Mouse (Mus musculus) large intestine, adult 2 months (tissue): ENCODE measurements around the gene Olfr124. TPM values are rescaled to one million over a fixed set of nuclear protein-coding genes. Genes with fewer than 3 reads are reported as not detected.

Source experiments
- DNase-seq: peaks from one replicate; pipeline ENCODE4 v3.0.0-alpha.2; 2012; ENCODE audit warnings: low read depth, low spot score
- WGBS: fragments of 180-500 bp; shearing (Covaris S2); methylation state at CpG from one replicate; pipeline ENCODE4 v1.1.7; 2018; 5-methylcytosine and 5-hydroxymethylcytosine counted together
- polyA plus RNA-seq: library from polyadenylated mRNA; depleted of rRNA; stranded (reverse); fragments of >200 nt; gene quantifications from 2 replicates; pipeline ENCODE4 v1.2.3, GENCODE M21; 2012; rRNA removed

Gene Olfr124
- polyA plus RNA-seq = not detected in 2 replicates

DNA sequence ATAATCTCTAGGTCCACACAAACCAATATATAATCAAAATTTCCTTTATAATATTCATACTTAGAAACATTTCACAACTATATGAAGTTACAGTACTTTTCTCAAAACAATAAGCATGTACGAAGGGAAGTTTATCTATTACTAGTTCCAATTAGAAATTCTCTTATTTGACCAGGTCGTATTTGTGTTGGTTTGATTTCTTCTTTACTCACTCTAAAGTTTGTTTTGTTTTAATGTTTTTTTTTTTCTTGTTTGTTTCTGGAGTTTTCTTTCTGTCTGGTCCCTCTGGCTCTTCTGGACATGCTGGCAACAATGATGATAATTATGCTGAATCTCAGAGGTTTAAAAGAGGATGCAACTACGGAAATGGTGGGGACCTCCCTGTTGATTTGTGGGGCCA, at the start of gene Olfr124:
Gene Olfr124, plus strand, starts transcription at position 301 of the 400 bp plus-strand sequence.
- 73% methylated on average over 3 of the region's 3 CpGs for WGBS
- DNase-seq = no peak

DNA sequence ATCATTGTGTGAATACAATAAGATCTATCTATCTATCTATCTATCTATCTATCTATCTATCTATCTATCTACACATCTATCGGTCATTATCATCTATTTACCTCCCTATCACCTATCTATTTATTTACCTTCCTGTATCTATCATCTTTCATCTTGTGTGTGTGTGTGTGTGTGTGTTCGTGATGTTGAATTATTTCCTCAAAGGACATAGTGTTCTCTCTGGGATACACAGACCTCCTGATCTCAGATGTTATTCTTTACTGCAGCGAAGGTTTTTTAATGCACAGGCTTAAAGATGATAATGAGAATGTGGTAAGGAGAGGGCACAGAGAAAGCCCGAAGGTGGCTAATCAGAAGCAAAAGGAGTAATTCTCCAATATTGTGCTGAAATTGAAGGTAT, 31.4 kb upstream of the Olfr124 start, which contains the start of gene Olfr122:
Gene Olfr122, plus strand, starts transcription at position 301 of the 400 bp plus-strand sequence.
- DNase-seq = no peak
- WGBS = 82% methylated on average over 4 of the region's 4 CpGs

DNA sequence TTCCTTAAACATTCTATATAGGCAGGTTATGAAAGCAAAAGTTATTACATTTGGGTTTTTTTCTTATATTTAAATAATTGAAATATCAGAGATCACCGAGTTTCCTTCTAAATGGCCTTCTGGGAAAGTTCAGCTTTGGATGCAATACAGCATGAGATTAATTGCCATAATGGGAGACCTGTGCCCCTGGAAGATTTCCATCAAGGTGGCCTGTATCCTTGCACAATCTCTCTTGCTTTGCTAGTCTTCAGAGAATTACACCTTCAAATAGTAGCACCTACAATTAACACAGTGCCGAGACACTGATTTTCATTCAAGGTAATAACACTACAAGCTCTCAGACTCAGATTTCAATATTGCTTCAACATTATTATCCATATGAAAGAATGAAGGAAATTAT, 6.5 kb upstream of the Olfr124 start, which contains the start of gene Olfr123:
Gene Olfr123, plus strand, starts transcription at position 301 of the 400 bp plus-strand sequence.
- WGBS = 86% methylated on average over 2 of the region's 2 CpGs

DNA sequence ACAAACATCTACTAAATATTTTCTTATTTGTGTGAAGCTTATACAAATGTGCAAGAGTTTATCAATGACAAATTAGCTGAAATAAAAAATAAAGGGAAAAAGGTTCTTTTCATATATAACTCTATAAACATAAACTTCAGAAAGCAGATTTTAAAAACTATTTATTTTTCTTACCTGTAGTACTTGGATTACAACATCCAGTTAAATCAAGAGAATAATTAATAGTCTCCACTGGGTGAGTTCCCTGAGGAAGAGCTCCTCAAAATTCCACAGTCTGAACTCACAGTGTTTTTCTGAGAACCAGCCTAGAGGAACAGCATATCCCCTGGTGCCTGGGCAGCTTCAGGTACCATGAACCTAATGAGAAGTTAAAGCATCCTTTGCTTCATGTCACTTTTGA, 33.0 kb downstream of the Olfr124 start, which contains the start of gene Olfr125:
Gene Olfr125, plus strand, starts transcription at position 301 of the 400 bp plus-strand sequence.
- no peak for DNase-seq

More for the DNA sequence above, 6.5 kb upstream of the Olfr124 start, which contains the start of gene Olfr123:
- no peak for DNase-seq

DNA sequence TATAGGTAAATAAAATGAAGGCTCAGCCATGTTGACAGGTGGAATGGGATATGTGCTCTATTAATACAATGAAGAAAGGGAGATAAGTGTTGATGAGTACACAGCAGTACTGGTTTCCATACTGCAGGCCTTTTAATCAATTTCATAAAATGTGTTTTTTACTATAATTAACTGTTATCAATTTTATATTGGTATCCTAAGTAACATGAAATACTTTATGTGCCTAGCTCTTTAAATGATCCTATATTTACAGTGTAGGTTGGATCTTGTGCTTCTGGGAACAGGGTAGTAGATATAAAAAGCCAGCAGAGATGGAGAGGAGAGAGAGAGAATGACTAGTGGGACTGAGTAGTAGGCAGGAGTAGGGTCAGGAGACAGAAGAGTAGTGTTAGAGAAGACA, 47.5 kb downstream of the Olfr124 start, which contains the start of gene Olfr126:
Gene Olfr126, plus strand, starts transcription at position 301 of the 400 bp plus-strand sequence.
- no peak for DNase-seq

Other genes starting within 250 kb of the Olfr124 start
- gene Olfr112, start 230.4 kb upstream of the Olfr124 start, polyA plus RNA-seq = not detected in 2 replicates
- not detected in 2 replicates for gene Olfr113, start 222.2 kb upstream of the Olfr124 start, polyA plus RNA-seq
- not detected in 2 replicates for gene Olfr114, start 207.1 kb upstream of the Olfr124 start, polyA plus RNA-seq
- not detected in 2 replicates for gene Olfr115, start 172.8 kb upstream of the Olfr124 start, polyA plus RNA-seq
- not detected in 2 replicates for gene Olfr116, start 172.7 kb upstream of the Olfr124 start, polyA plus RNA-seq
- gene Olfr117, start 136.1 kb upstream of the Olfr124 start, polyA plus RNA-seq = not detected in 2 replicates
- not detected in 2 replicates for gene Olfr118, start 132.9 kb upstream of the Olfr124 start, polyA plus RNA-seq
- gene Olfr119, start 103.3 kb upstream of the Olfr124 start, polyA plus RNA-seq = not detected in 2 replicates
- gene Olfr120, start 78.1 kb upstream of the Olfr124 start, polyA plus RNA-seq = not detected in 2 replicates
- gene Olfr121, start 51.0 kb upstream of the Olfr124 start, polyA plus RNA-seq = not detected in 2 replicates
- gene Olfr122, start 31.3 kb upstream of the Olfr124 start, polyA plus RNA-seq = not detected in 2 replicates
- gene Olfr123, start 6.4 kb upstream of the Olfr124 start, polyA plus RNA-seq = not detected in 2 replicates
- not detected in 2 replicates for gene Olfr125, start 33.1 kb downstream of the Olfr124 start, polyA plus RNA-seq
- gene Olfr126, start 47.6 kb downstream of the Olfr124 start, polyA plus RNA-seq = not detected in 2 replicates
- not detected in 2 replicates for gene Olfr127, start 100.5 kb downstream of the Olfr124 start, polyA plus RNA-seq
- gene Olfr128, start 120.7 kb downstream of the Olfr124 start, polyA plus RNA-seq = not detected in 2 replicates
- not detected in 2 replicates for gene Olfr761, start 153.2 kb downstream of the Olfr124 start, polyA plus RNA-seq